Mouse (Mus musculus) brain, embryonic 18.5 days (tissue): ENCODE data around the gene Lamp1.

ENCODE experiments used
- DNase-seq: peaks from one replicate; pipeline ENCODE4 v3.0.0-alpha.2; 2012; ENCODE audit warnings: low read depth, low spot score

Lamp1 gene

GRCm38 (mm10) chr8:13162098-13162497 lies 3.1 kb downstream of the Lamp1 start:
- DNase-seq: no peak

GRCm38 (mm10) chr8:13163563-13163962 lies 4.6 kb downstream of the Lamp1 start:
- no peak for DNase-seq

GRCm38 (mm10) chr8:13164361-13164760 lies 5.4 kb downstream of the Lamp1 start:
- DNase-seq: no peak

- no peak for DNase-seq
Measured at GRCm38 (mm10) chr8:13170510-13170909, 11.5 kb downstream of the Lamp1 start.

GRCm38 (mm10) chr8:13174305-13174704 lies 15.3 kb downstream of the Lamp1 start:
- DNase-seq: no peak

- no peak for DNase-seq
Measured at GRCm38 (mm10) chr8:13174811-13175210, 15.8 kb downstream of the Lamp1 start.

- DNase-seq: no peak
Measured at GRCm38 (mm10) chr8:13175650-13176049, 16.7 kb downstream of the Lamp1 start.

GRCm38 (mm10) chr8:13177173-13177852 lies 18.4 kb downstream of the Lamp1 start:
- DNase-seq: no peak

GRCm38 (mm10) chr8:13178137-13178536 lies 19.2 kb downstream of the Lamp1 start:
- no peak for DNase-seq

- no peak for DNase-seq
Measured at GRCm38 (mm10) chr8:13179482-13179881, 20.5 kb downstream of the Lamp1 start.

- DNase-seq: no peak
Measured at GRCm38 (mm10) chr8:13179948-13180347, 21.0 kb downstream of the Lamp1 start.

GRCm38 (mm10) chr8:13180408-13180807 lies 21.4 kb downstream of the Lamp1 start:
- DNase-seq: no peak

- no peak for DNase-seq
Measured at GRCm38 (mm10) chr8:13180911-13181690, 22.1 kb downstream of the Lamp1 start.

GRCm38 (mm10) chr8:13181691-13181976 lies 22.7 kb downstream of the Lamp1 start:
- DNase-seq: no peak

GRCm38 (mm10) chr8:13186819-13187218 lies 27.9 kb downstream of the Lamp1 start:
- DNase-seq: no peak

GRCm38 (mm10) chr8:13187229-13187628 lies 28.3 kb downstream of the Lamp1 start:
- no peak for DNase-seq

- no peak for DNase-seq
Measured at GRCm38 (mm10) chr8:13187638-13188037, 28.7 kb downstream of the Lamp1 start.

GRCm38 (mm10) chr8:13188052-13188555 lies 29.1 kb downstream of the Lamp1 start:
- DNase-seq: no peak

GRCm38 (mm10) chr8:13188857-13189256 lies 29.9 kb downstream of the Lamp1 start:
- no peak for DNase-seq

GRCm38 (mm10) chr8:13190235-13190634 lies 31.3 kb downstream of the Lamp1 start:
- no peak for DNase-seq

GRCm38 (mm10) chr8:13194818-13195217 lies 35.9 kb downstream of the Lamp1 start:
- DNase-seq: no peak

- DNase-seq: no peak
Measured at GRCm38 (mm10) chr8:13197493-13197892, 38.5 kb downstream of the Lamp1 start.

GRCm38 (mm10) chr8:13199385-13200061 lies 40.6 kb downstream of the Lamp1 start:
- no peak for DNase-seq
